Mouse (Mus musculus) heart, adult 9 months (tissue): Measurements from ENCODE around the gene Frat2.
A peak's percentile ranks its signal among the peaks of the same experiment; 100 is the strongest.
"Not testable (repeated sequence)": the region's sequence is repeated elsewhere in the genome, so short reads cannot be mapped to it uniquely, and the experiment has no call there.

ENCODE experiments used
- DNase-seq, 2 experiments: peaks; one replicate each; pipeline ENCODE4 v3.0.0; 2022; ENCODE audit warnings: low spot score in 2 of 2

Gene Frat2

DNA sequence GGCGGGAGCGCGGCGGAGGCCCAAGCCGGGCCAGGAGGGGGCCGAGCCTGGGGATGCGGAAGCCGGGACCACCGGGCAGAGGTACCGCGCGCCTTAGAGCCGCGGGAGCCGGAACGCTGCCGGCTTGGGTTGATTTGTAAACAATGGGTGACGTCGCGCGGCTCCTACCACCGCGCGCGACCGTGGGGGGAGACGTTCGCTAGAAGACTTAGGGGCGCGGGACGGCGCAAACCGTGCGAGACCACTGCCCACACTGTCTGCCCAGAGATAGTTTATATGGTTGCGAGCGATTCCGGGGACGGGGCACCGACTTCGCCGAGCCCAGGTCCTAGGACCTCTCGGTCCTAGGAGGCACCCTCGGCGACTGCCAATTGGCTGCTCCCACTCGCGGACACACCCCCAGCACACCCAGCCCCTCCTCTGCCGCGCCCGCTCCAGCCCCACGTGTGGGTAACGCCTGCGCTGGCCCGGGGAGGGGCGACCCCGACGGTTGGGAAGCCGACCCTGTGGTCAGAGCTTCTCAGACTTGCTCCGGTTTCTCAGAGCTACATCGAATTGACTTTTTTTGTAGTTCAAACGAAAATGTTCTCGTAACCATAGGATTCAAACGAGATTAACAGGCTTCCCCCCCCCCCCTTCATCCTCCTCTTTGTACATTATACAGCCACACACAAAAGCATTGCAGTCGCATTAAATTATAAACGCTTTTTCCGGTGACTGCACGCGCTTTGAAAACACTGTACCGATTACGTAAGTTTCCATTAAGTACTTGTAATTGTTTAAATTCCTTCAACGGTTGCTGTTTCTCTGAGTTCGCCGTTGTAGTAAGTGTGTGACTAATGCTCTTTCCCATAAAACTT is at the start of gene Frat2:
Gene Frat2 (minus strand): TSS at position 141 of the 860 bp plus-strand sequence.
- peak; percentile 86 to 88 for DNase-seq

DNA sequence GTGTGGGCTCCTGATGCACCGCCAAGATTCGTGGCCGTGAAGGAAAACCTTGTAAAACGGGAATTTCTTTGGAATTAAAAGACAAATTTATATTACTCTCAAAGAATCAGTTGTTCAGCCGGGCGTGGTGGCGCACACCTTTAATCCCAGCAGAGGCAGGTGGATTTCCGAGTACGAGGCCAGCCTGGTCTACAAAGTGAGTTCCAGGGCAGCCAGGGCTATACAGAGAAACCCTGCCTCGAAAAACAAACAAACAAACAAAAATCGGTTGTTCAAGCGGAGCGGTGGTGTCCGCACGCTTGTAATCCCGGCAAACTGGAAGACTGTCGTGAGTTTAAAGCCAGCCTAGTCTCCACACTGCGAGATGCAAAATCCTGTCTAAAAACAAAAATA is 48.4 kb upstream of the Frat2 start:
- no peak for DNase-seq

DNA sequence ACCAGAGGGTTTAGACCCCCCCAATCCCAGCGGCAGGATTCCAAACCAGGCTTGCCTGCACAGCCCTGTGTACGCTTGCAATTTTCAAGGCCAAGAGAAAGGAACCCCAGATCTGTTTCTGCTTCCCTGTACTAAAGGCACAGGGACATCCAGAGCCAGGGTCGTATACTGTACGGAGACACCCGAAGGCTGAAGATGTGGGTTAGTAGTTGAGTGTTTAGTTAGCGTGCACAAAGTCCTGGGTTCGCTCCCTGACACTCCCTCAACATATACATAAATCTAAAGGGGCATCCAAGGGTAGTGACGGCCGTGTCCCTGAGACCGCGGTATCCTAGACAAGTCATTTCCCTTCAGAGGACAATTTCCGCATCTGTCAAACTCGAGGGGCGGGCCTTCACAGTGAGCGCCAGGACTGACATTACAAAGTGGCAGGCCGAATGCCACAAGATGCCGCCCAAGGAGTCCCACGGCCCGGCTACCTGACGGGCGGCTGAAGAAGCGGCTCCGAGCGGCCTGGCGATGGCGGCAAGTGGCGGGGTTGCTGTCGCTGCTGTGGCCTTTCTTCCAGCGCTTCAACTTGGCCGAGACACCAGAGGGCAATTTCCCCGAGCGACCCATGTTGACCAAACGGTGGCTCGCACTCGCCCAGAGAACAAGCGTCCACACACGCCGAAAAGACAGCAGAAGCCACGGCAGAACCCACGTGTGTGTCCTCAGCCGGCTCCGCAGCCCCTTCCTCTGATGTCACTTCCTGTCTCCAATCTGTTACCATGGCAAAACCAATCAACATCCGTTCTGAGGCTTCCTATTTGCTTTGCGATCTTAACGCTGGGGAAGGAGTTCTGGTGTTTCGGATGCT is 47.8 kb upstream of the Frat2 start, which contains the start of gene Rrp12:
Gene Rrp12 (minus strand): TSS at position 714 of the 859 bp plus-strand sequence.
- DNase-seq = peak; percentile 87 to 89

DNA sequence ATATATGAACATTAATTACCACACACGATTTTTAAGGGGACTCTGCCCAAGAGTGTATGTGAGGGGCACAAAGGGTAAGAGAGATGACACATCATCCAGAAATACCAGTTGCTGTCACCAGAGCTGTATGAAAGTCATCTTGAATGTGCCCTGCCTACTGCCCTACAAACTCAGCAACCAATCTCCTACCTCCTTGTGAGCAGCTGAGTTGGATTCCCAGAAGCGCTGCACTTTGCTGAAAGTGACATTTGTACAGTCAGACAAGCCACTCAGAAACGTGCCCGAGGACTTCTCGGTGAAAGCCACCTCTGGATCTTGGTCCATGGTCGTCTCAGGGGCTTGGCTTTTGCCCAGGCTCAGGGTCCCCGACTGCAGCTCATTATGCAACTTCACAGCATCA is 47.0 kb upstream of the Frat2 start:
- DNase-seq = peak in 1 of 2 experiments; percentile 31

DNA sequence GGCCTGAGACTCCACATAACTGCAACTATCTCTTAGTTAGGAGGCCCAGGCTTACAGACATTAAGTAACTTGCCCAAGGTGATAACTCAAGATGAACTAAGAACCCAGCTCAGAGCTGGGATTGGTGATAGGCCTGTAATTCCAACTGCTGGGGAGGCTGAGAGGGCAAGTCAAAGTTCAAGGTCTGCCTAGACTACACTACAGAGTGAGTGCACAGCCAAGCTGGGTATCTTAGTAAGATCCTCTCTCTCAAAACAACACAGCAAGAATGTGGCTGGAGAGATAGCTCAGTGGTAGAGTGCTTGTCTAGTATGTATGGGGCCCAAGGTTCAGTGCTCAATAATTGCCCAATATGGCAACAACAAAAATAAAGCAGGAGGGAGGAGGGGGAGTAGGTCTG is 40.3 kb upstream of the Frat2 start:
- no peak for DNase-seq

DNA sequence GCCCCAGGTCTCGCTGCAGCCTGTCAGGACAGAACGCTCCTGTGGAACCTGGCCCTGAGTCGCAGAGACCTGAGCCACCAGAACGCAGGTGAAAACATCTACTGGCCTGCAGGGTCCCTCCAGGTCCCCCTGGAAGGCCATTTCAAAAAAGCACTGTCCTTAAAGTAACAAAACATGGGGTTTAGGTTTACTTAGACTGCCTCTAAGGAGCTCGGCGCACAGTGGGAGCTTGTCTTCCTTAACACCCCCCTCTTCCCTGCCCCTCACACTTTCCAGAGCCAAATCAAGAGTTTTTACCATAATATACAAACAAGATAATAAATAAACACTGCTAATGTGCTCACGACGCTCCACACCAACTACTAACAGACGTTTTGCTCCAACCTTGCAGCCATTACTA is 36.0 kb upstream of the Frat2 start:
- DNase-seq = no peak

DNA sequence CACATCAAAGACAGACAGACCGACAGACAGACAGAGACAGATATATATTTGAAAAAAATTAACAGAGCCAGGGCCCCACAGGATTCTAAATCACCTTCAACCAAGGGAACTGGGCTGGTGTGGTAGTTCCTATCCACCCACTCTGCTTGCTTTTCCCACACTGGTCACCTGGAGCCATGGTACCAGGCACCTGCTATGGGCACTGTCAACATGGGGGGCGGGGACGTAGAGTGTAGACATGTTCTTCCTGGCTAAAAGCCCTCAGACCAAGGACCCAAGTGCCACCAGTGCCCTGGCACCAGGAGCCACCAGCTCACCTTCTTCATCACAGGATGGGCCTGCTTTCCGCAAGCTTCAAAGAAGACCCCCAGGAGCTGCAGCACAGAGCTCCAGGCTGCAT is 33.9 kb upstream of the Frat2 start:
- no peak for DNase-seq

DNA sequence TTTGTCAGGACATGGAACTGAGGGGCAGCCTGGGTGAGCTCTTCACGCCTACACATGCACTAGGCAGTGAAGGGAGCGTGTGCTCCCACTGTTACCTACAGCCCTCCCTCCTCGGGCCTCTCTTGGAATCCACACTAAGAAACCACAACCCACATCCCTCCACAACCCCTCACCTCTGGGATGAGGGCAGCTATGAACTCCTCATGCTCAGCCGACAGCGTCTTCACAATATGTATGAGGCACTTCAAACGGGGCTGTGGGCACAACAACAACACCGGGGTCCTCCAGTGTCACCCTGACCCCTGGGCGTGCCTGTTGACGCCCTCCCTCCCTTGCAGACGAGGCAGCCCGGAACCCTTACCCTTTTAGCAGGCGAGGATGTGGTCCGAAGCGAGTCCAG is 26.4 kb upstream of the Frat2 start:
- no peak for DNase-seq

DNA sequence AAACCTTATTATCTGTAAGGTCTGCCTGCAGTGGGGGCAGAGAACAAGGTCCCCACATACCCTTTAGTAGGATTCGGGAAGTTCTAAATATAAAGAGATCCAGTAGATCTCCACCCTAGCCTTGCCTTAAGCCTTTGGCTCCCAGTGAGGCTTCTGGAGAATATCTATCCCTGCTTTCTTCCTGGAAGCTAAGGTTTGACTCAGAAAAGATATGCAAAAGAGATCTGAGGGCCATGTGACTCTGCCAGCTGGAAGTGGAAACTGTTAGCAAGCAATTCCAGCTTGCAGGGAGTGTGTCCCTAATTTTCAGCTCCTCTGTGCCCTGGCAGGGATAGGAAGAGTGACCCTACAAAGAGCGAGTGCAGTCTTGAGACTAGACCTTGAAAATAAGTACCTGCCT is 24.4 kb upstream of the Frat2 start:
- no peak for DNase-seq

DNA sequence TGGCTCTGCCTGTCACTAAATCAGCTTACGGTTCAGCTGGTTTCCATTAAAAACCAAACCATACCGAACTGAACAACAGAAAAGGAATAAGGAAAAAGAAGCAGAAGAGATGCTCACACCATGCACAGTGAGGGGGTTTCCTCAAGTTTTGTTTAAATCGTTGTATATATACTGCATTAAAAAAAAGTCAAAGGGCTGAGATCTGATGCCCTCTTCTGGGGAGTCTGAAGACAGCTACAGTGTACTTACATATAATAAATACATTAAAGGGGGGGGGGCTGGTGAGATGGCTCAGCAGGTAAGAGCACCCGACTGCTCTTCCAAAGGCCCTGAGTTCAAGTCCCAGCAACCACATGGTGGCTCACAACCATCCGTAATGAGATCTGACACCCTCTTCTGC is 22.0 kb upstream of the Frat2 start:
- DNase-seq = not testable (repeated sequence)

DNA sequence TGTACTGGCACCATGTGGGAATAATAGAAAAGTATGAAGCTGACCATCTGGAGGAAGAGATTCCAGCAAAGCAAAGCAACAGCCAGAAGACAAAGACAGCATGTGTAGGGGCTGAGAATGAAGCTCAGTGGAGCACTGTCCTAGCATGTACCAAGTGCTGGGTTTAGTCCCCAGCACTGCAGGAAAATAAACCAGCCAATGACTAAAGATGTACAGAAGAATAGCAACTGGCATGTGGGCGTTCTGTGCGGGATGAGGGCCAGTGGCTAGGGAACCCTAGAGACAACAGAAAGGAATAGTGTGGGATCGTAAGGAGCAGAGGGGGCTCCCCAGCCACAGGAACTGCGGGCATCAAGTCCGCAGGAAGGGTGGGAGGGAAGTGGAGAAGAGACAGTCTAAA is 21.4 kb upstream of the Frat2 start:
- DNase-seq = no peak

DNA sequence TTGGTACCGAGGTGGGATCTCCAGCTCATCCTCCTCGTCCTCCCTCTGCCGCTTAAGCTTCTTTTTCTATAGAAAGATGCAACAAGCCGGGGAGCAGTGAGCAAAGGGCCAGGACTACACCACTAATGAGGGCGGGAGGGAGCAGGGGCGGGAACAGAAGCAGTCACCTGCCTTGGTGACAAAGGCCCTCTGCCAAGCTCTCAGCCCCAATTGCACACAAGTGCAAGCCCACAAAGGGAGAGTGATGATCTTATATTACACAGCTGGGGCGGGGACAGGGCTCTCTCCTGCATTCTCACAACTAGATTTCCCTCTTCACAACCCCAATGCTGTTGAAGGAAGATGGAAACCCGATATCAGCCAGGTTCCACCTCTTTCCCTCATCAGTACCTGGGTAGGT is 18.8 kb upstream of the Frat2 start:
- DNase-seq = no peak

DNA sequence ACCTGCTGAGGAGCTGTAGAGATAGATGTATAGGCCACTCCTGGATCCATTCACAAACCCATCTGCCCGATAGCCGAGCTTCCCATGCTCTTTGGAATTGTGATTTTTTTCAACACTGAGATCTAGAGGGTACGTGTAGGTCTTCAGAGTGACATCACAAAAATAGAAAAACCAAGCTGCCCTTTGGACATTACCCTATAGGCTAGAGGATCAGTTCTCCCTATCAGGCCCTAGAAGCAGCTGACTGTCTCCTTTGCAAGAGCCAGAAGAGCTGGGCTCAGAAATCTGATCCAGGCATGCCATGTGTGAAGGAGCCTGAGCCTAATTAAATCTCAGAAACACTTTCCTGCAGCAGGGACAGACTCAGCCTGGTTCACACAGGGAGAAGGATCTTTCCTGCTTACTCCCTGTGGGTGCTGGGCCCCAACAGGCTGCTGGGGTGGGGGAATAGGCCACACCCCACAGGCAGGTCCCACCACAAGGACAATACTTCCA is 9.9 kb upstream of the Frat2 start:
- no peak for DNase-seq

DNA sequence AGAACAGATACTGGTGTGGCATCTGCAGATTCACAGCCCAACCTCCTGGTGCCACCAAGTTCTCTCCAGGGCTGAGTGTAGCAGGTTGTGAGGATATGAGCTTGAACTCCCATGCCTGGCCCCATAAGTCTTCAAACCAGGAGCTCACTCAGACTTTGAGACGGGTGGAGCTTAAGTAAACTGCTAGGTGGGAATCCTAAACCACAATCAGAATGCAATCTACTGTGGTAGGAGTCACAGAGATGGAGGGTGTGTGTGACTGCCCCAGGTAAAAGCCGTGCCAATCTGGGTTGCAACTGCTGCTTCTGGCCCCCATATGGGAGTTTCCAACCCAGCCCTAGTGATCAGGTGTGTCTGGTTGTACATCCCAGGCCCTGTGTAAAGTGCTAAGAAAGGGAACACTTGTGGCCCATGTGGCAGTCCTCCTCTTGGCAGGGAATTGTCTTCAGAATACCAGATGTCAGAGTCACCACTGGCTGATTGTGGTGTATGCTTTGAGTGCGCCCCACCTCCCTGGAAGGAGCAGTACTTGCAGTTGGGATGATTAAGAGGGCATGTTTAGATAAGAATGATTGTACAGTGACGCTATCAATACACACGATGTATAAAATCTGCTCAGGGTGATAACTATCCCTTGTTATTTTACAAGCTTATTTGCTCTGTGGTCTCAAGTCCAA is 9.3 kb upstream of the Frat2 start:
- DNase-seq = no peak

DNA sequence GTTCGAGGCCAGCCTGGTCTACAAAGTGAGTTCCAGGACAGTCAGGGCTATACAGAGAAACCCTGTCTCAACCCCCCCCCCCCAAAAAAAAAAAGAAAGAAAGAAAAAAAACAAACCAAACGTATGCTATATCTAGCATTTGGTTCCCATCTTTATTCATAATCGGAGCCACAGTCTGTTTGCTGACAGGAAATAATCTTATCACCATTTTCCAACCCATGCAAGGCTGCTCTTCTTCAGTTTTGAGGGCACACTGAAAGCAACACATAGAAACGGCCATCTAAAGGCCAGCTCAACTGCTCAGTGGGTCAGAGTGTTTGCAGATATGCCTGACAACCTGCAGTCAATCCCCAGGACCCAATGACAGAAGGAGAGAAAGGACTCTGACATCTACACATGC is 4.5 kb upstream of the Frat2 start:
- DNase-seq = no peak

DNA sequence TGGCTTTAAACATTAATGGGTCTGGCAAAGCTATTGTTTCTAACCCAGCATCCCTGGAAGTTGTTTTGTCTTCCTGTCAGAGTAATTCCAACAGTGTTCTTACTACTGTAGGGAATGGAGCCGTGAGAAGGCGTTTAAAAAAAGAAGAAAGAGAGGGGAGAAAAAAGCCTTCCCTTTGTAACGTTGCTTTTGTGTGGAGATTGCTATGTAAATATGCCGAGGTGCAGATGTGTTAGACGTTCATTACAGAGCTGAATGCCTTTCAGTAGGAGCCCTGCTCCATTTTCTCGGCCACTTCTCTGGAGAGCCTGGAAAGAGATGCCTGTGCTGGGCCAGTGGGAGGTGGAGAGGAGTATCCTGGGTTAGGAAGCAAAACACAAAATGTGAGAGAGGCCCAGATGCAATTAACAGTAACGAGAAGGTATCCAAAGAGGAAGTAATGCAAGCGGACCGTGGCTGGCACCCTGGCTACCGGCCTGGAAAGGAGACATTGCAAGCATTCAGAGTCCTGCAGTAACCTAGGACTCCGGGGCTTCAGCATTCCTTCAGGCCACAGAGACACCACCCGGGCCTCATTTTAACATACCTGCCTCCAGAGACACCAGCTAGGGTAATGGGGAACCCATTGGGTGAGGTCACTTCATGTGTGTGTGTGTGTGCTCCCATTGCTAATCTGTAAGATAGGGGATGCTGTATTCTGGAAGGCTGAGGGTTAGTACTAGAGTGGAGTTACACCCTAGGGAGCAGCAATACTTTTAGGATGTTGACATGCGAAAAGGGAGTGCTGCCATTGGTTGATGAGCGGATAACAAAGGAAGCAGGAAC is 3.0 kb upstream of the Frat2 start:
- no peak for DNase-seq

DNA sequence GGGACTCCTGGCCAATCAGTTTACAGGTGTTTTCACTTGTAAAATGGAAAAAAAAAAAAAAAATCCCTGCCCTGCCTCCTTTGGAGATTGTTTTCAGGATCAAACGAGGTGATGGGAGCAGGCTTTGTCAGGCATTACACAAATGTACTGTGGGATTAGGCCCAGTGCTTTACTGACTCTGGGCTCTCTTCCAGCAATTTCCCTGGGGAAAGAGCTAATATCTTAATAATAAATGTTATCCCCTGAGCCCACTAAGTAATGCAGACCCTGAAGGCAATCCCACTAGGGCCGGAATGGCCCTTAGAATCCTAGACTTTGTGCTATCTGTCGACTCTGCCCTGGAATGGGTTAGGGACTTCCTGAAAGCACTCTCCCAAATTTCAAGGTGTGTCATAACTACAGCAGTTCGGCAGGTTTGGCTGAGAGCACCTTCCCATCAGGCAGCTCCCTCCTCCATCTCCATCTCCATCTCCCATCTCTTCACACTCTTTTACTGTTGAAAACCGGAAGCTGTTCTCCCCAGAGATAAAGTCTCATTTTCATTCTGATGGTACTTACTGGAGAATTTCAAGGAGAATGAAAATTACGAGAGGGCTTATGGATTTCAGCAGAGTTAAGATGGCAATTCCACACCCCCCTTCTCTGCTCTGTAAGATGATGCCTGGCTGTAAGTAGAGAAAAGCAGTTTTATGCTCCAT is 2.2 kb upstream of the Frat2 start:
- DNase-seq = no peak

DNA sequence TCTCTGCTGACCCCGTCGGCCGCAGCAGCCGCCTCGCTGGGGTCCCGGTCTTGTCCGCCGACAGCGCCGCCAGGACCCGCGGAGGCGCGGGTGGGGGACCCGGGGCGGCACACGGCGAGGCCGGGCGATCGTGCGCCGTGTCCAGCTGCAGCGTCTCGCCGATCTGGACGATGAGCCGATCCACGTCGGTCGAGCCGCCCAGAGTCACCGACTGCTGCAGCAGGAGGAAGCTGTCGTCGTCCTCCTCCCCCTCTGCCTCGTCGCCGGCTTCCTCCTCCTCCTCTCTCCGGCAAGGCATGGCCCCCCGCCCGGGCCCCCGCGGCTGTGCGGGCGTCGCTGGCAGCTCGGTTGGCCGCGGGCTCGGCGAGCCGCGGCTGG is 329 bp downstream of the Frat2 start:
- not testable (repeated sequence) for DNase-seq

DNA sequence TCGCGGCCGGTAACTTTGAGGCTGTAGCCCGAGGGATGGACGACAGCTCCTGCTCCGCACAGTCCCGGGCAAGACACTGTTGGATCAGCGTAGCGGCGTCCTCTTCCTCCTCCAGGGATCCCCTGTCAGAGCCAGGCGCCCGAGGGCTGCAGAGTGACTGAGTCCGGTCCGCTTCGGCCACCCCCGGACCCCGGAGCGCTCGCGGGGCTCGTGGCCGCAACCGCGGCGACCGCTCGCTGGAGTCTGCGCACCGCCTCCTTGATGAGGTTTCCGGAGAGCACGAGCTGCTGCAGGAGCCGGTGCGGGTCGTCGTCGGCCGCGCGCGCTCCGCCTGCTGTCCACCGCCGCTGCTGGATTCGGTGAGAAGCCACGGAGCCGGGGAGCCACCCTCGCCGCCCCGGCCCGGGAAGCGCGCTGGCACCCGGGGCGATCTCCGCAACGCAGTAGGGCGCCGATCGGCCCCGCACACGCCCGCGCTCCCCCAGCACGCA is 796 bp downstream of the Frat2 start:
- DNase-seq = peak; percentile 35 to 44

DNA sequence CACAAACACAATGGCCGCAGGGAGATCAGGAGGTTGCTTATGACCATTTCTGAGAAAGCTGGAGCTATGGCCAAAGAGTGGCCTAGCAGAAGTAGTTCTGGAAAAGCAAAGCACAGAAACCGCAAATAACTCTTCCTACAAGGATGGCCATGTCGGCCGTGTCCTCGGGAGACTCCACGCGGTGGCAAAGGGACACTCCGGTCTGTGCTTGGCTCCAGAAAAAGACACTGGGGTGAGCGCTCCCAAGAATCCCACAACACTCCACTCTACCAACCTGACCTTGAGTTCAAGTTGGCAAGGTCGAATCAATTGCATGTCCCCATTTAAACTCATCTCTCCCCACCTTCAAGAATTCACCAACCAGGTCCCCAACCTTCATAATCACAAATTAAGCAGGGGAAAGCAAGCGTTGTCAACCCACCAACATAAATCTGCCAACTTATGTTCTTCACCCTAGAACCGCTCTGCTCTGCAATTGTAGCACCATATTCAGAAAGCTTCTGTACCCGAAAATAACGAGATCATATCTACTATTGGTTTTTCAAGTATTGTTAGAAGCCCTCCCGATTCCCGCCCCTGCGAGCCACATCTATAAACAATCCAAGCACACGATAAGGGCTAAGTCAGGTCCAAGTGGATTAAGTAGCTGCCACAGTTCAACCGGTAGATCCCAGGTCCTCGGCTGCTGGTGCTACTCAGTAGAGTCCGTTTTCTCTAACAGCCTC is 1.4 kb downstream of the Frat2 start:
- peak; percentile 20 to 27 for DNase-seq
